Mouse (Mus musculus) cortical plate, adult 2 months (tissue): Measurements from ENCODE around the gene Nphp1. TPM values are rescaled to one million over a fixed set of nuclear protein-coding genes. Genes with fewer than 3 reads are reported as not detected.

Experiments used
- H3K27ac ChIP-seq: fragments of 200-500 bp; 2 replicates; pipeline ENCODE4 v1.5.1; 2012; ENCODE audit warnings: low read length, control low read depth, inconsistent platforms; ENCODE audit not compliant: insufficient read depth
- H3K4me1 ChIP-seq: fragments of 200-500 bp; 2 replicates; pipeline ENCODE4 v1.6.1; 2011; ENCODE audit warnings: low read length; ENCODE audit not compliant: control insufficient read depth, insufficient read depth
- H3K4me3 ChIP-seq: fragments of 200-500 bp; 2 replicates; pipeline ENCODE4 v1.5.1; 2011; ENCODE audit warnings: mild to moderate bottlenecking, low read length, control low read depth; ENCODE audit not compliant: insufficient read depth
- CTCF ChIP-seq: fragments of 200-500 bp; IDR thresholded peaks from 2 replicates; pipeline ENCODE4 v1.5.1; 2011; ENCODE audit warnings: mild to moderate bottlenecking, control low read depth, low read length; ENCODE audit not compliant: insufficient read depth; ENCODE audit errors: extremely low read depth
- POLR2A ChIP-seq: fragments of 200-500 bp; IDR thresholded peaks from 2 replicates; pipeline ENCODE4 v1.6.1; 2011; ENCODE audit warnings: mild to moderate bottlenecking, low read length, control low read depth; ENCODE audit not compliant: insufficient read depth; ENCODE audit errors: extremely low read depth
- polyA plus RNA-seq: library from polyadenylated mRNA; depleted of rRNA; stranded (reverse); fragments of >200 nt; gene quantifications from 2 replicates; pipeline ENCODE4 v1.2.3, GENCODE M21; 2012; rRNA removed

Gene Nphp1
- polyA plus RNA-seq, 1 experiment = 19.7 TPM

DNA sequence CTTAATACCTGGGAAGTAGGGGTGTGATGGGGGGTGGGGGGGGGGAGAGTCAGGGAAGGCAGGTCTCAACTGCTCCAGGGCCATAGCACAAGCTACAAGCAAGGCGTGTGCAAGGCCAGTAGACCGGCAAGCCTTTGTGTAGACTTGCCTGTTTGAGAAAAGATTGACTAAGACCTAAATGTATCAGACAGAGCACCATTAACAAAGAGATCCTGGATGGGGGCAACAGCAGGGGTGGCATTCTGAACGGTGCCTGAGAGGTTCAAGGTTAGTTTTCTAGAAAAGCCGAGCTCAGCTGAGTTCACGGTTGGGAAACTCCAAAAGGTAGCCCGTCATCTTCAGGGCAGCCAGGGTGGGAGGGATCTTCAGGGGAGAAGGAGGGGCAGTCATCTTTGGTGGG is 83.4 kb downstream of the Nphp1 start:
- Histone ChIP-seq H3K27ac (no peak overlapping the region), H3K4me1 (no peaks in the 10 kb centered on the region), H3K4me3 (no peak overlapping the region)
- TF ChIP-seq POLR2A = no peak
- TF ChIP-seq CTCF = no peak

Other genes with a start within 250 kb of the Nphp1 start
- gene Prom2, start 247.4 kb downstream of the Nphp1 start, polyA plus RNA-seq = 0.17 and 0.21 TPM in 2 replicates
- 10.3 and 10.4 TPM in 2 replicates for gene Zfp661, start 201.8 kb downstream of the Nphp1 start, polyA plus RNA-seq
- 88.8 and 90.0 TPM in 2 replicates for gene Mrps5, start 201.7 kb downstream of the Nphp1 start, polyA plus RNA-seq
- gene Mal, start 132.2 kb downstream of the Nphp1 start, polyA plus RNA-seq = 144 and 209 TPM in 2 replicates
- gene Mall, start 59.0 kb downstream of the Nphp1 start, polyA plus RNA-seq = 0.98 and 1.4 TPM in 2 replicates
- 95.4 and 108 TPM in 2 replicates for gene Mtln, start 3.6 kb upstream of the Nphp1 start, polyA plus RNA-seq
- 0.21 and 0.25 TPM in 2 replicates for gene Bub1, start 43.0 kb upstream of the Nphp1 start, polyA plus RNA-seq
- gene Acoxl, start 50.0 kb upstream of the Nphp1 start, polyA plus RNA-seq = not detected in 2 replicates